Mouse (Mus musculus) MEL (cell line): Measurements from ENCODE around the gene Fiz1. TPM values are rescaled to one million over a fixed set of nuclear protein-coding genes. Genes with fewer than 3 reads are reported as not detected.

Experiments used
- DNase-seq: peaks from one replicate; pipeline ENCODE4 v3.0.0; 2011; ENCODE audit warnings: low read depth, low spot score
- H3K27ac ChIP-seq: 2 replicates; pipeline ENCODE4 v1.5.1; 2012; ENCODE audit warnings: low read depth, mild to moderate bottlenecking, control low read depth, low read length, moderate library complexity; ENCODE audit not compliant: control insufficient read depth
- H3K27me3 ChIP-seq, 2 experiments: fragments of 150-350 bp in 1 of 2; sonication (generic) in 1 of 2; 2 replicates each; pipeline ENCODE4 v1.6.1; 2012; ENCODE audit warnings: low read length in 2 of 2, mild to moderate bottlenecking in 2 of 2, improper control_type of control experiment in 1 of 2, moderate library complexity in 1 of 2; ENCODE audit not compliant: insufficient read depth in 2 of 2, control insufficient read depth in 1 of 2
- H3K36me3 ChIP-seq, 2 experiments: 2 replicates each; pipeline ENCODE4 v1.6.1; 2012 to 2014; ENCODE audit warnings: low read length in 2 of 2, improper control_type of control experiment in 1 of 2, inconsistent platforms in 1 of 2, mild to moderate bottlenecking in 1 of 2; ENCODE audit not compliant: insufficient read depth in 2 of 2, control insufficient read depth in 1 of 2
- H3K4me1 ChIP-seq, 2 experiments: fragments of 150-350 bp in 1 of 2; sonication (generic) in 1 of 2; 2 replicates each; pipeline ENCODE4 v1.6.1; 2012; ENCODE audit warnings: low read length in 2 of 2, improper control_type of control experiment in 1 of 2, mild to moderate bottlenecking in 1 of 2; ENCODE audit not compliant: insufficient read depth in 2 of 2, control insufficient read depth in 1 of 2
- H3K4me3 ChIP-seq, 2 experiments: fragments of 150-350 bp in 1 of 2; sonication (generic) in 1 of 2; 2 replicates each; pipeline ENCODE4 v1.5.1; 2012; ENCODE audit warnings: low read depth in 2 of 2, low read length in 2 of 2, mild to moderate bottlenecking in 2 of 2, moderate library complexity in 2 of 2, control low read depth in 1 of 2, improper control_type of control experiment in 1 of 2; ENCODE audit not compliant: control insufficient read depth in 1 of 2, insufficient read depth in 1 of 2
- H3K79me2 ChIP-seq: 2 replicates; pipeline ENCODE4 v1.6.1; 2012; ENCODE audit warnings: mild to moderate bottlenecking, low read length, moderate library complexity; ENCODE audit not compliant: control insufficient read depth, poor library complexity, insufficient read depth
- H3K9ac ChIP-seq: 2 replicates; pipeline ENCODE4 v1.6.1; 2012; ENCODE audit warnings: low read depth, mild to moderate bottlenecking, control low read depth, low read length, moderate library complexity; ENCODE audit not compliant: control insufficient read depth, poor library complexity, severe bottlenecking
- H3K9me3 ChIP-seq: fragments of 150-350 bp; sonication (generic); replicated peaks from 2 replicates; pipeline ENCODE4 v1.6.1; 2012; ENCODE audit warnings: mild to moderate bottlenecking, low read length, improper control_type of control experiment, moderate library complexity; ENCODE audit not compliant: insufficient read depth
- BHLHE40 ChIP-seq: IDR thresholded peaks from 2 replicates; pipeline ENCODE4 v1.6.1; 2012; ENCODE audit warnings: low read depth, mild to moderate bottlenecking, inconsistent platforms, low read length, improper control_type of control experiment, borderline replicate concordance
- E2F4 ChIP-seq: IDR thresholded peaks from 2 replicates; pipeline ENCODE4 v1.6.1; 2011; ENCODE audit warnings: low read depth, low read length, improper control_type of control experiment, borderline replicate concordance
- EP300 ChIP-seq, 2 experiments: IDR thresholded peaks; 2 replicates each; pipeline ENCODE4 v1.6.1; 2011; ENCODE audit warnings: improper control_type of control experiment in 2 of 2, low read length in 2 of 2, low read depth in 1 of 2, mild to moderate bottlenecking in 1 of 2
- JUND ChIP-seq: IDR thresholded peaks from 2 replicates; pipeline ENCODE4 v1.6.1; 2011; ENCODE audit warnings: low read depth, mild to moderate bottlenecking, improper control_type of control experiment, low read length
- MEF2A ChIP-seq: IDR thresholded peaks from 2 replicates; pipeline ENCODE4 v1.6.1; 2014; ENCODE audit warnings: low read depth, mild to moderate bottlenecking, inconsistent platforms, low read length, improper control_type of control experiment; ENCODE audit not compliant: poor library complexity, insufficient replicate concordance, severe bottlenecking; ENCODE audit errors: extremely low read depth
- MXI1 ChIP-seq: IDR thresholded peaks from 2 replicates; pipeline ENCODE4 v1.6.1; 2011; ENCODE audit warnings: mild to moderate bottlenecking, low read depth, low read length, improper control_type of control experiment
- MYB ChIP-seq: IDR thresholded peaks from 2 replicates; pipeline ENCODE4 v1.6.1; 2011; ENCODE audit warnings: mild to moderate bottlenecking, low read depth, low read length, improper control_type of control experiment
- MYC ChIP-seq: IDR thresholded peaks from 2 replicates; pipeline ENCODE4 v1.6.1; 2011; ENCODE audit warnings: low read depth, mild to moderate bottlenecking, low read length, improper control_type of control experiment, moderate library complexity
- NRF1 ChIP-seq: IDR thresholded peaks from 2 replicates; pipeline ENCODE4 v1.6.1; 2014; ENCODE audit warnings: low read depth, mild to moderate bottlenecking, inconsistent platforms, low read length, improper control_type of control experiment, moderate library complexity; ENCODE audit not compliant: poor library complexity, insufficient read depth, severe bottlenecking
- POLR2AphosphoS2 ChIP-seq: IDR thresholded peaks from 2 replicates; pipeline ENCODE4 v1.6.1; 2011; ENCODE audit warnings: low read length, improper control_type of control experiment
- RAD21 ChIP-seq: IDR thresholded peaks from 2 replicates; pipeline ENCODE4 v1.6.1; 2011; ENCODE audit warnings: mild to moderate bottlenecking, low read depth, low read length, improper control_type of control experiment
- TAL1 ChIP-seq: IDR thresholded peaks from 2 replicates; pipeline ENCODE4 v1.6.1; 2012; ENCODE audit warnings: mild to moderate bottlenecking, inconsistent platforms, low read length, moderate library complexity, mixed read lengths
- TCF12 ChIP-seq: IDR thresholded peaks from 2 replicates; pipeline ENCODE4 v1.6.1; 2014; ENCODE audit warnings: low read depth, mild to moderate bottlenecking, inconsistent platforms, low read length, improper control_type of control experiment, moderate library complexity
- UBTF ChIP-seq: IDR thresholded peaks from 2 replicates; pipeline ENCODE4 v1.6.1; 2012; ENCODE audit warnings: low read depth, mild to moderate bottlenecking, inconsistent platforms, low read length, improper control_type of control experiment, moderate library complexity, borderline replicate concordance; ENCODE audit not compliant: insufficient read depth
- USF2 ChIP-seq, 2 experiments: IDR thresholded peaks; 2 replicates each; pipeline ENCODE4 v1.6.1; 2011 to 2012; ENCODE audit warnings: improper control_type of control experiment in 2 of 2, low read length in 2 of 2, borderline replicate concordance in 1 of 2, inconsistent platforms in 1 of 2, low read depth in 1 of 2, mild to moderate bottlenecking in 1 of 2; ENCODE audit not compliant: insufficient read depth in 1 of 2
- ZKSCAN1 ChIP-seq: IDR thresholded peaks from 2 replicates; pipeline ENCODE4 v1.6.1; 2012; ENCODE audit warnings: low read depth, mild to moderate bottlenecking, inconsistent platforms, low read length, improper control_type of control experiment, moderate library complexity
- polyA plus RNA-seq, 2 experiments: library from polyadenylated mRNA; stranded (reverse) in 1 of 2; unstranded in 1 of 2; fragments of >175 nt in 1 of 2; fragments of >200 nt in 1 of 2; gene quantifications; 2 replicates each; pipeline versions ENCODE4 v1.2.1 to v1.2.4; 2012; ENCODE audit warnings: low replicate concordance in 2 of 2, low read depth in 1 of 2; ENCODE audit not compliant: insufficient read length in 2 of 2, insufficient read depth in 1 of 2, missing spikeins in 1 of 2
- total RNA-seq: library from RNA; depleted of rRNA; stranded (reverse); fragments of 300-350 nt; gene quantifications from 2 replicates; pipeline ENCODE4 v1.2.3, GENCODE M21; 2012

Gene Fiz1
- total and polyA plus RNA-seq, 3 experiments = 28.1 to 56.5 TPM; not detected in 1

DNA sequence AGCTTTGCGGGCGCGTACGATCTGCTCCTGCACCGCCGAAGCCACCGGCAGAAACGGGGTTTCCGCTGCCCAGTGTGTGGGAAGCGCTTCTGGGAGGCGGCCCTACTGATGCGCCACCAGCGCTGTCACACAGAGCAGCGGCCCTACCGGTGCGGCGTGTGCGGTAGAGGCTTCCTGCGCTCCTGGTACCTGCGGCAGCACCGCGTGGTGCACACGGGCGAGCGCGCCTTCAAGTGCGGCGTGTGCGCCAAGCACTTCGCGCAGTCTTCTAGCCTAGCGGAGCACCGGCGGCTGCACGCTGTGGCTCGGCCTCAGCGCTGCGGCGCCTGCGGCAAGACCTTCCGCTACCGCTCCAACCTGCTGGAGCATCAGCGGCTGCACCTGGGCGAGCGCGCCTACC is 17.0 kb upstream of the Fiz1 start:
- Histone ChIP-seq H3K36me3 (peaks cover 0 to 2% of the 10 kb centered on the region in 2 experiments; a peak in 1 of 4 replicates), H3K9ac (no peak overlapping the region), H3K27ac (no peak overlapping the region), H3K4me3 (no peak overlapping the region), H3K9me3 (no peaks in the 10 kb centered on the region), H3K27me3 (no peaks in the 10 kb centered on the region), H3K79me2 (no peaks in the 10 kb centered on the region; the same call in 1 of the 2 replicates), H3K4me1 (no peaks in the 10 kb centered on the region)
- no peak for TF ChIP-seq USF2 (IDR thresholded peaks at IDR 0.05; ENCODE audit: borderline replicate concordance in 1 of 2, insufficient read depth in 1 of 2, low read depth in 1 of 2, low read length in 2 of 2)
- no peak for TF ChIP-seq TCF12
- no peak for TF ChIP-seq RAD21
- TF ChIP-seq JUND = no peak
- no peak for TF ChIP-seq MYC
- no peak for TF ChIP-seq TAL1
- TF ChIP-seq EP300 (IDR thresholded peaks at IDR 0.05; ENCODE audit: low read depth in 1 of 2, low read length in 2 of 2) = no peak
- TF ChIP-seq MXI1 = no peak
- DNase-seq = no peak

DNA sequence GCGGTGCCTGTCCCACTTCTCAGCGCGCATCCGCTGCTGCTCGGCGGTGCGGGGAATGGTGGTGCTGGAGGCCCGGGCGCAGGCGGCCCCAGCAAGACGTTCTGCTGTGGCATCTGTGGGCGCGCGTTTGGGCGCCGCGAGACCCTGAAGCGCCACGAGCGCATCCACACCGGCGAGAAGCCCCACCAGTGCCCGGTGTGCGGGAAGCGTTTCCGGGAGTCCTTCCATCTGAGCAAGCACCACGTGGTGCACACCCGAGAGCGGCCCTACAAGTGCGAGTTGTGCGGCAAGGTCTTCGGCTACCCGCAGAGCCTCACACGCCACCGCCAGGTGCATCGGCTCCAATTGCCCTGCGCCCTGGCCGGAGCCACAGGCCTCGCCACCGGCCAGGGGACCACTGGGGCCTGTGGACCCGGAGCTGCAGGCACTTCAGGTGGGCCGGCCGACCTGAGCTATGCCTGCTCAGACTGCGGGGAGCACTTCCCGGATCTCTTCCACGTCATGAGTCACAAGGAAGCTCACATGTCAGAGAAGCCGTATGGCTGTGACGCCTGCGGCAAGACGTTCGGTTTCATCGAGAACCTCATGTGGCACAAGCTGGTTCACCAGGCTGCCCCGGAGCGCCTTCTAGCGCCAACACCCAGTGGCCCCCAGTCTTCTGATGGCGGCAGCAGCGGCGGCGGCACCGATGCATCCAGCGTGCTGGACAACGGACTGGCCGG is 16.2 kb upstream of the Fiz1 start:
- Histone ChIP-seq H3K79me2 (no peaks in the 10 kb centered on the region; the same call in 1 of the 2 replicates), H3K9me3 (no peaks in the 10 kb centered on the region), H3K36me3 (peaks cover 0 to 2% of the 10 kb centered on the region in 2 experiments; a peak in 1 of 4 replicates), H3K27ac (no peak overlapping the region), H3K4me1 (no peaks in the 10 kb centered on the region), H3K4me3 (no peak overlapping the region), H3K27me3 (no peaks in the 10 kb centered on the region), H3K9ac (no peak overlapping the region)
- DNase-seq = no peak
- TF ChIP-seq BHLHE40 (no peak), MEF2A (no peak), ZKSCAN1 (no peak), MXI1 (no peak), UBTF (no peak), POLR2AphosphoS2 (no peak), EP300 (IDR thresholded peaks at IDR 0.05; ENCODE audit: low read depth in 1 of 2, low read length in 2 of 2) (no peak), TAL1 (no peak), E2F4 (no peak), NRF1 (no peak), USF2 (IDR thresholded peaks at IDR 0.05; ENCODE audit: borderline replicate concordance in 1 of 2, insufficient read depth in 1 of 2, low read depth in 1 of 2, low read length in 2 of 2) (no peak), MYB (no peak), JUND (no peak), TCF12 (no peak)
